ENCODE assay signal across 8 mouse cellular contexts in genomic region chr2:126706759-126707437, GRCm38 (mm10). TPM values are rescaled to one million over a fixed set of nuclear protein-coding genes. Genes with fewer than 3 reads are reported as not detected.
DNase-seq lines count a peak whose midpoint lies in the region; ATAC-seq lines count a peak whose summit lies in the region.

TSS of gene Usp8 (plus strand) at chr2:126707328.

- 3% methylated on average over 47 of the region's 47 CpGs for WGBS in hindbrain, embryonic 15.5 days

- peak within 1 kb of the TSS; percentile 87 for H3K4me3 ChIP-seq in hindbrain, embryonic 15.5 days

- DNase-seq in T-cell, adult 2 months (ENCODE audit: low spot score), result peak; percentile 95
- DNase-seq in cerebellum, postnatal 36 days, result peak; percentile 96
- DNase-seq in frontal cortex, postnatal 36 days (ENCODE audit: low spot score in 2 of 2), result peak; percentile 98 to 99
- peak; percentile 94 for DNase-seq in left cerebral cortex, adult 11 months (ENCODE audit: low spot score)
- peak; percentile 98 to 99 for DNase-seq in lung, postnatal 4 days
- DNase-seq in retina, postnatal 7 days (ENCODE audit: low read depth, low spot score), result peak; percentile 99
- DNase-seq in urinary bladder, adult 2 months (ENCODE audit: low spot score), result peak; percentile 93

- H3K9me3 ChIP-seq in hindbrain, embryonic 15.5 days, result no peaks in the 10 kb centered on the region

- peak within 1 kb of the TSS; percentile 88 for H3K27ac ChIP-seq in hindbrain, embryonic 15.5 days (replicated peaks)

- H3K9ac ChIP-seq in hindbrain, embryonic 15.5 days, result peak within 1 kb of the TSS; percentile 83

- peaks cover 21% of the 10 kb centered on the region for H3K4me1 ChIP-seq in hindbrain, embryonic 15.5 days (replicated peaks)

- ATAC-seq in hindbrain, embryonic 15.5 days (ENCODE audit: low FRiP score, low read depth), result peak; percentile 100

- H3K36me3 ChIP-seq in hindbrain, embryonic 15.5 days, result no peaks in the 10 kb centered on the region

- H3K4me2 ChIP-seq in hindbrain, embryonic 15.5 days, result peak within 1 kb of the TSS; percentile 77

- H3K27me3 ChIP-seq in hindbrain, embryonic 15.5 days, result peaks cover 18% of the 10 kb centered on the region; the same call in 1 of the 2 replicates

RNA-seq across cellular contexts. Expression of gene Usp8, which starts in this region (rescaled TPM):
- 28.9 and 29.6 TPM in 2 replicates for polyA plus RNA-seq in hindbrain, embryonic 15.5 days (2015; fragmentation: Nextera tagmentation; extraction: Ambion mirVana)
- polyA plus RNA-seq in urinary bladder, adult 2 months (2012; rRNA removed), result 38.9 and 40.3 TPM in 2 replicates

Comparison
In these comparisons a context has a peak if more than half of its experiments do, and no peak if none do; other contexts are left out.
1. Peak in every context shown above with its lines: DNase-seq, ATAC-seq, H3K4me3 ChIP-seq and H3K27ac ChIP-seq.